Mouse (Mus musculus): Measurements from ENCODE around the gene Adgrb3.

DNA sequence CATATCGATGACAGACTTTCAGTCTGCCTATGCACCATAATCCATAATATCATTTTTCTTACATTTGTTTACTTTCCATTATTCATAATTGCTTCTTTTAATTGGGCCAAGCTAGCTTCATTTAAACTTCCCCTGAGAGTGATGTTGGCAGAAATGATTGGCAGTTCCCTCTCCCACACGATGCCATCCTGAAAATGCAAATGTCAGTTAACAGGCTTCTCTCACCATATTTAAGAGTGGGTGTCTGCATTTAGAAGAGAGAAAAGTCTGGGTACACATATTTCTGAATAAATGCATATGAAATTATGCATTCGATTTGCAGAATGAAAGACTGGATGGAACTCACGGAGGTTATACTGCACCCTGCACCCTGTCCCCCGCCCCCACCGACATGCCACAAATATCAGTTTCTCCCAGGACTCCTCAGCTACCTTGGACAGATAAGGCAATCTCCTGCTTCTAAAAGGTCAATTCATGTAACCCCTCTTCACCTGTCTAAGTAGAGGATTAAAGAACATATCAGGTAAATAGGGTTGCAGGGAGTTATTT is 130.7 kb downstream of the Adgrb3 start:
- TF ChIP-seq CTCF (IDR thresholded peaks at IDR 0.05; ENCODE audit: borderline replicate concordance, extremely low read depth, insufficient read depth, insufficient read length), result no peak
- TF ChIP-seq POLR2A (IDR thresholded peaks at IDR 0.05; ENCODE audit: borderline replicate concordance, extremely low read depth, insufficient read depth, insufficient read length, poor library complexity, severe bottlenecking), result no peak

Data from brain, embryonic 14.5 days (tissue).